Mouse (Mus musculus): Measurements from ENCODE around the gene Tbc1d10c.

The Tbc1d10c gene

GRCm38 (mm10) chr19:4190831-4191334 lies at the start of gene Tbc1d10c:
TSS of gene Tbc1d10c (minus strand) at chr19:4191284.
- DNase-seq (ENCODE audit: low spot score), result no peak

GRCm38 (mm10) chr19:4240247-4240668 lies 49.2 kb upstream of the Tbc1d10c start:
- no peak for DNase-seq (ENCODE audit: low spot score)

GRCm38 (mm10) chr19:4234548-4234947 lies 43.5 kb upstream of the Tbc1d10c start:
- no peak for DNase-seq (ENCODE audit: low spot score)

- no peak for DNase-seq (ENCODE audit: low spot score)
Measured at GRCm38 (mm10) chr19:4232651-4233050, 41.6 kb upstream of the Tbc1d10c start.

- DNase-seq (ENCODE audit: low spot score), result no peak
Measured at GRCm38 (mm10) chr19:4232186-4232572, 41.1 kb upstream of the Tbc1d10c start.

GRCm38 (mm10) chr19:4231253-4232185 lies 40.4 kb upstream of the Tbc1d10c start, which contains the start of gene Pold4:
TSS of gene Pold4 (plus strand) at chr19:4231899.
- peak; percentile 93 for DNase-seq (ENCODE audit: low spot score)

GRCm38 (mm10) chr19:4230415-4230814 lies 39.3 kb upstream of the Tbc1d10c start:
- peak; percentile 34 for DNase-seq (ENCODE audit: low spot score)

GRCm38 (mm10) chr19:4229451-4230076 lies 38.5 kb upstream of the Tbc1d10c start:
- peak; percentile 31 for DNase-seq (ENCODE audit: low spot score)

GRCm38 (mm10) chr19:4228891-4229290 lies 37.8 kb upstream of the Tbc1d10c start:
- no peak for DNase-seq (ENCODE audit: low spot score)

- DNase-seq (ENCODE audit: low spot score), result peak; percentile 57
Measured at GRCm38 (mm10) chr19:4227894-4228678, 37.0 kb upstream of the Tbc1d10c start.

- no peak for DNase-seq (ENCODE audit: low spot score)
Measured at GRCm38 (mm10) chr19:4227446-4227845, 36.4 kb upstream of the Tbc1d10c start.

- DNase-seq (ENCODE audit: low spot score), result no peak
Measured at GRCm38 (mm10) chr19:4226779-4227178, 35.7 kb upstream of the Tbc1d10c start.

GRCm38 (mm10) chr19:4222165-4222564 lies 31.1 kb upstream of the Tbc1d10c start:
- no peak for DNase-seq (ENCODE audit: low spot score)

GRCm38 (mm10) chr19:4220957-4221743 lies 30.1 kb upstream of the Tbc1d10c start:
- no peak for DNase-seq (ENCODE audit: low spot score)

GRCm38 (mm10) chr19:4220416-4220815 lies 29.3 kb upstream of the Tbc1d10c start:
- no peak for DNase-seq (ENCODE audit: low spot score)

- no peak for DNase-seq (ENCODE audit: low spot score)
Measured at GRCm38 (mm10) chr19:4219943-4220342, 28.9 kb upstream of the Tbc1d10c start.

GRCm38 (mm10) chr19:4218784-4219183 lies 27.7 kb upstream of the Tbc1d10c start:
- DNase-seq (ENCODE audit: low spot score), result no peak

- no peak for DNase-seq (ENCODE audit: low spot score)
Measured at GRCm38 (mm10) chr19:4218293-4218692, 27.2 kb upstream of the Tbc1d10c start.

- DNase-seq (ENCODE audit: low spot score), result no peak
Measured at GRCm38 (mm10) chr19:4217855-4218254, 26.8 kb upstream of the Tbc1d10c start.

- DNase-seq (ENCODE audit: low spot score), result no peak
Measured at GRCm38 (mm10) chr19:4217140-4217539, 26.1 kb upstream of the Tbc1d10c start.

- DNase-seq (ENCODE audit: low spot score), result no peak
Measured at GRCm38 (mm10) chr19:4216041-4216685, 25.1 kb upstream of the Tbc1d10c start.

Data from ovary, postnatal 36 days (tissue).